Mouse (Mus musculus) heart, embryonic 14.5 days (tissue): ENCODE results near the gene Prkca. TPM values are rescaled to one million over a fixed set of nuclear protein-coding genes. Genes with fewer than 3 reads are reported as not detected.

Source experiments
- ATAC-seq: fragments of 200-750 bp; cut with Nextera tagmentation; 2 replicates; pipeline ENCODE4 v1.8.0; 2017; ENCODE audit warnings: low read depth, moderate TSS enrichment; ENCODE audit not compliant: insufficient number of reproducible peaks, insufficient read depth, low FRiP score
- H3K27ac ChIP-seq, 2 experiments: fragments of 200-500 bp in 1 of 2; fragments of 300-500 bp in 1 of 2; sonication (generic) in 1 of 2; replicated peaks in 1 of 2; 2 replicates each; pipeline ENCODE4 v1.5.1; 2012 to 2014; ENCODE audit warnings: low read depth in 2 of 2, low read length in 2 of 2, control low read depth in 1 of 2, mild to moderate bottlenecking in 1 of 2, mixed read lengths in 1 of 2; ENCODE audit not compliant: control insufficient read depth in 1 of 2, insufficient read depth in 1 of 2
- H3K27me3 ChIP-seq: fragments of 300-500 bp; sonication (generic); 2 replicates; pipeline ENCODE4 v1.6.1; 2014; ENCODE audit warnings: mild to moderate bottlenecking, low read length, control low read depth; ENCODE audit not compliant: control insufficient read depth, insufficient read depth
- H3K36me3 ChIP-seq: fragments of 300-500 bp; sonication (generic); 2 replicates; pipeline ENCODE4 v1.6.1; 2014; ENCODE audit warnings: mild to moderate bottlenecking, control low read depth, low read length, mixed read lengths; ENCODE audit not compliant: control insufficient read depth, insufficient read depth
- H3K4me1 ChIP-seq, 2 experiments: fragments of 200-500 bp in 1 of 2; fragments of 300-500 bp in 1 of 2; sonication (generic) in 1 of 2; 2 replicates each; pipeline ENCODE4 v1.6.1; 2012 to 2014; ENCODE audit warnings: low read length in 2 of 2, control low read depth in 1 of 2, mixed read lengths in 1 of 2; ENCODE audit not compliant: control insufficient read depth in 2 of 2, insufficient read depth in 2 of 2
- H3K4me2 ChIP-seq: fragments of 300-500 bp; sonication (generic); 2 replicates; pipeline ENCODE4 v1.6.1; 2014; ENCODE audit warnings: mild to moderate bottlenecking, low read length
- H3K4me3 ChIP-seq, 2 experiments: fragments of 200-500 bp in 1 of 2; fragments of 300-500 bp in 1 of 2; sonication (generic) in 1 of 2; 2 replicates each; pipeline ENCODE4 v1.5.1; 2012 to 2014; ENCODE audit warnings: low read length in 2 of 2, mild to moderate bottlenecking in 2 of 2, control low read depth in 1 of 2, low read depth in 1 of 2, moderate library complexity in 1 of 2; ENCODE audit not compliant: control insufficient read depth in 1 of 2, insufficient read depth in 1 of 2
- H3K9ac ChIP-seq: fragments of 300-500 bp; sonication (generic); 2 replicates; pipeline ENCODE4 v1.6.1; 2014; ENCODE audit warnings: mild to moderate bottlenecking, low read length
- H3K9me3 ChIP-seq: fragments of 300-500 bp; sonication (generic); 2 replicates; pipeline ENCODE4 v1.6.1; 2016; ENCODE audit warnings: low read length, control low read depth; ENCODE audit not compliant: control insufficient read depth
- WGBS: fragments of 180-500 bp; shearing (Covaris S2); extraction: QIAGEN DNeasy Blood & Tissue Kit; methylation state at CpG from one replicate; pipeline ENCODE4 v1.1.7; 2014; 5-methylcytosine and 5-hydroxymethylcytosine counted together
- polyA plus RNA-seq: library from polyadenylated mRNA; unstranded; fragments of >200 nt; fragmentation: Nextera tagmentation; extraction: Ambion mirVana; gene quantifications from 2 replicates; pipeline ENCODE4 v1.2.1, GENCODE M21; 2014

The Prkca gene
- polyA plus RNA-seq, 1 experiment from 2014 or later: 21.4 TPM

GRCm38 (mm10) chr11:108336445-108336844 lies 7.3 kb downstream of the Prkca start:
- no peaks in the 10 kb centered on the region for H3K9me3 ChIP-seq
- H3K9ac ChIP-seq: peak overlapping the region; percentile 38; the same call in 1 of the 2 replicates
- H3K4me2 ChIP-seq: peak overlapping the region; percentile 37
- peak overlapping the region; percentile 55 to 66; a peak in 2 of 4 replicates for H3K27ac ChIP-seq
- H3K27me3 ChIP-seq: no peaks in the 10 kb centered on the region
- H3K4me3 ChIP-seq: no peak overlapping the region
- no peak for ATAC-seq
- WGBS: 13% methylated on average over 5 of the region's 5 CpGs
- H3K4me1 ChIP-seq: peaks cover 9 to 44% of the 10 kb centered on the region in 2 experiments
- H3K36me3 ChIP-seq: peaks cover 26% of the 10 kb centered on the region

- Histone ChIP-seq H3K4me1 (peaks cover 13 to 41% of the 10 kb centered on the region in 2 experiments), H3K27me3 (no peaks in the 10 kb centered on the region), H3K9me3 (no peaks in the 10 kb centered on the region), H3K36me3 (peaks cover 26% of the 10 kb centered on the region), H3K27ac (no peak overlapping the region), H3K9ac (no peak overlapping the region), H3K4me3 (no peak overlapping the region), H3K4me2 (no peak overlapping the region)
- ATAC-seq: no peak
- 84% methylated on average over 4 of the region's 4 CpGs for WGBS
Observed at GRCm38 (mm10) chr11:108335536-108335935, 8.2 kb downstream of the Prkca start.

GRCm38 (mm10) chr11:108334658-108335057 lies 9.1 kb downstream of the Prkca start:
- H3K4me3 ChIP-seq: no peak overlapping the region
- peaks cover 14 to 47% of the 10 kb centered on the region in 2 experiments for H3K4me1 ChIP-seq
- no peaks in the 10 kb centered on the region for H3K9me3 ChIP-seq
- H3K4me2 ChIP-seq: no peak overlapping the region
- H3K27me3 ChIP-seq: no peaks in the 10 kb centered on the region
- 0 out of 2 replicates have a peak overlapping the region, but pooled peaks have one; percentile 5 for H3K9ac ChIP-seq
- ATAC-seq: no peak
- H3K27ac ChIP-seq: no peak overlapping the region; a peak in 1 of 4 replicates
- 48% methylated on average over 3 of the region's 3 CpGs for WGBS
- H3K36me3 ChIP-seq: peaks cover 21% of the 10 kb centered on the region

- Histone ChIP-seq H3K9me3 (no peaks in the 10 kb centered on the region), H3K36me3 (peaks cover 18% of the 10 kb centered on the region), H3K4me3 (no peak overlapping the region), H3K4me1 (peaks cover 14 to 55% of the 10 kb centered on the region in 2 experiments), H3K27me3 (no peaks in the 10 kb centered on the region), H3K27ac (peak overlapping the region; percentile 29 to 30; a peak in 2 of 4 replicates), H3K9ac (peak overlapping the region; percentile 5; the same call in 1 of the 2 replicates), H3K4me2 (no peak overlapping the region)
- no peak for ATAC-seq
- 44% methylated on average over 8 of the region's 8 CpGs for WGBS
Observed at GRCm38 (mm10) chr11:108333583-108334379, 9.9 kb downstream of the Prkca start.

- H3K36me3 ChIP-seq: peaks cover 11% of the 10 kb centered on the region; the same call in 1 of the 2 replicates
- H3K9ac ChIP-seq: no peak overlapping the region
- no peaks in the 10 kb centered on the region for H3K27me3 ChIP-seq
- H3K4me2 ChIP-seq: no peak overlapping the region
- no peak for ATAC-seq
- no peak overlapping the region for H3K27ac ChIP-seq
- WGBS: 36% methylated on average over 5 of the region's 5 CpGs
- no peaks in the 10 kb centered on the region for H3K9me3 ChIP-seq
- H3K4me3 ChIP-seq: no peak overlapping the region
- peaks cover 14 to 61% of the 10 kb centered on the region in 2 experiments for H3K4me1 ChIP-seq
Observed at GRCm38 (mm10) chr11:108333006-108333405, 10.7 kb downstream of the Prkca start.

GRCm38 (mm10) chr11:108330818-108331217 lies 12.9 kb downstream of the Prkca start:
- Histone ChIP-seq H3K9ac (no peak overlapping the region), H3K27me3 (no peaks in the 10 kb centered on the region), H3K4me2 (no peak overlapping the region), H3K9me3 (no peaks in the 10 kb centered on the region), H3K36me3 (peaks cover 8% of the 10 kb centered on the region; the same call in 1 of the 2 replicates), H3K4me3 (no peak overlapping the region), H3K4me1 (peaks cover 12 to 47% of the 10 kb centered on the region in 2 experiments), H3K27ac (no peak overlapping the region)
- no peak for ATAC-seq
- 90% methylated on average over 11 of the region's 11 CpGs for WGBS

- ATAC-seq: no peak
- H3K4me2 ChIP-seq: no peak overlapping the region
- H3K9ac ChIP-seq: no peak overlapping the region
- H3K36me3 ChIP-seq: no peaks in the 10 kb centered on the region
- no peak overlapping the region for H3K4me3 ChIP-seq
- no peak overlapping the region for H3K27ac ChIP-seq
- H3K27me3 ChIP-seq: no peaks in the 10 kb centered on the region
- H3K4me1 ChIP-seq: peaks cover 4 to 20% of the 10 kb centered on the region in 2 experiments
- H3K9me3 ChIP-seq: no peaks in the 10 kb centered on the region
- WGBS: 91% methylated on average over 8 of the region's 8 CpGs
Observed at GRCm38 (mm10) chr11:108325943-108326342, 17.8 kb downstream of the Prkca start.
